ENCODE assay signal across 23 mouse cellular contexts in the genomic region with DNA sequence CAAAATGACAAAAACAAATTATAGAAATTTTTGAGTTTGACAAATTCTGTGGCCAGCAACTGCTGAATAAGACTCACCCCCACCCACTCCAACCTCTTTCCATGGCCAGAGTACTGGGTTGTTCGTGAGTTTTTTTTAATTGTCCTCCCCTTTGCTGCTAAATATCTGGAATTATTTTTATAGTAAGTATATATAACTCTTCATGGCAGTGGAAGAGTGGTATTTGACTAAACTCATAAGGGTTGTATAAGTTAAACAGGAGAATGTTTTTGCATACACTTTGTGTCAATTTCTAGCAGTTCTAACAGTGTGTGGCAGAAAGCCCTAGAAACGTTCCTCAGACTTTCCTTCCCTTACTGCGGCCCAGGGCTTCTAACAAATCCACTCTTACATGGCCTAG. TPM values are rescaled to one million over a fixed set of nuclear protein-coding genes. Genes with fewer than 3 reads are reported as not detected.
"Had no signal": no experiment of that assay in that cellular context is flagged by ENCODE, and none has a peak within 500 bp of the region (broad histone marks: within the 10 kb centered on the region; RNA-seq: fewer than 3 reads in every experiment).

No protein-coding gene starts in this region.

- H3K9ac ChIP-seq: liver, embryonic 14.5 days; liver, postnatal 0 days; lung, embryonic 14.5 days; stomach, embryonic 15.5 days had no signal

- H3K9me3 ChIP-seq: stomach, embryonic 15.5 days had no signal

- DNase-seq: kidney, adult 18-20 months; kidney, postnatal 25 days; layer of hippocampus, adult 9-11 months; liver, postnatal 0 days; right cerebral cortex, postnatal 25 days; spleen, adult 18-20 months; thymus, postnatal 25 days had no signal

- H3K4me1 ChIP-seq: stomach, embryonic 15.5 days had no signal

- ATAC-seq: intestine, embryonic 16.5 days; liver, postnatal 0 days; lung, postnatal 0 days had no signal

- H3K4me2 ChIP-seq: lung, embryonic 14.5 days; stomach, embryonic 15.5 days had no signal

- H3K27ac ChIP-seq: kidney, postnatal 0 days; layer of hippocampus, adult 2 months; left cerebral cortex, adult 2 months; liver, embryonic 14.5 days; macrophage; stomach, embryonic 15.5 days had no signal

- H3K4me3 ChIP-seq: layer of hippocampus, adult 2 months; left cerebral cortex, adult 2 months; stomach, embryonic 15.5 days had no signal

- H3K36me3 ChIP-seq: stomach, embryonic 15.5 days had no signal

RNA-seq across cellular contexts. Expression of a gene that starts 7.0 kb away (rescaled TPM):
- polyA plus RNA-seq: kidney, embryonic 14.5 days; kidney, postnatal 0 days; large intestine, adult 2 months; liver, adult 2 months; liver, postnatal 0 days; lung, embryonic 14.5 days; lung, postnatal 0 days; macrophage; midbrain, embryonic 14.5 days; midbrain, postnatal 0 days; neural tube, embryonic 14.5 days; stomach, embryonic 15.5 days; thymus, postnatal 0 days had no signal

RNA-seq across cellular contexts. Expression of a gene that starts 22.1 kb away (rescaled TPM):
- polyA plus RNA-seq: large intestine, adult 2 months; liver, adult 2 months; liver, embryonic 14.5 days; liver, postnatal 0 days; lung, embryonic 14.5 days; lung, postnatal 0 days; macrophage; midbrain, embryonic 14.5 days; midbrain, postnatal 0 days; thymus, postnatal 0 days had no signal

RNA-seq across cellular contexts. Expression of a gene that starts 27.0 kb away (rescaled TPM):
- polyA plus RNA-seq: liver, adult 2 months; liver, postnatal 0 days; lung, embryonic 14.5 days; lung, postnatal 0 days; macrophage; midbrain, embryonic 14.5 days; midbrain, postnatal 0 days had no signal

RNA-seq across cellular contexts. Expression of a gene that starts 36.8 kb away (rescaled TPM):
- polyA plus RNA-seq: lung, embryonic 14.5 days; midbrain, embryonic 14.5 days; midbrain, postnatal 0 days had no signal

RNA-seq across cellular contexts. Expression of a gene that starts 45.6 kb away (rescaled TPM):
- polyA plus RNA-seq: intestine, embryonic 16.5 days; kidney, embryonic 14.5 days; kidney, postnatal 0 days; large intestine, adult 2 months; liver, adult 2 months; liver, embryonic 14.5 days; liver, postnatal 0 days; lung, embryonic 14.5 days; lung, postnatal 0 days; macrophage; stomach, embryonic 15.5 days; thymus, postnatal 0 days had no signal
